Mouse (Mus musculus): ENCODE measurements around the gene Haus4.
A peak's percentile ranks its signal among the peaks of the same experiment; 100 is the strongest.

Gene Haus4

DNA sequence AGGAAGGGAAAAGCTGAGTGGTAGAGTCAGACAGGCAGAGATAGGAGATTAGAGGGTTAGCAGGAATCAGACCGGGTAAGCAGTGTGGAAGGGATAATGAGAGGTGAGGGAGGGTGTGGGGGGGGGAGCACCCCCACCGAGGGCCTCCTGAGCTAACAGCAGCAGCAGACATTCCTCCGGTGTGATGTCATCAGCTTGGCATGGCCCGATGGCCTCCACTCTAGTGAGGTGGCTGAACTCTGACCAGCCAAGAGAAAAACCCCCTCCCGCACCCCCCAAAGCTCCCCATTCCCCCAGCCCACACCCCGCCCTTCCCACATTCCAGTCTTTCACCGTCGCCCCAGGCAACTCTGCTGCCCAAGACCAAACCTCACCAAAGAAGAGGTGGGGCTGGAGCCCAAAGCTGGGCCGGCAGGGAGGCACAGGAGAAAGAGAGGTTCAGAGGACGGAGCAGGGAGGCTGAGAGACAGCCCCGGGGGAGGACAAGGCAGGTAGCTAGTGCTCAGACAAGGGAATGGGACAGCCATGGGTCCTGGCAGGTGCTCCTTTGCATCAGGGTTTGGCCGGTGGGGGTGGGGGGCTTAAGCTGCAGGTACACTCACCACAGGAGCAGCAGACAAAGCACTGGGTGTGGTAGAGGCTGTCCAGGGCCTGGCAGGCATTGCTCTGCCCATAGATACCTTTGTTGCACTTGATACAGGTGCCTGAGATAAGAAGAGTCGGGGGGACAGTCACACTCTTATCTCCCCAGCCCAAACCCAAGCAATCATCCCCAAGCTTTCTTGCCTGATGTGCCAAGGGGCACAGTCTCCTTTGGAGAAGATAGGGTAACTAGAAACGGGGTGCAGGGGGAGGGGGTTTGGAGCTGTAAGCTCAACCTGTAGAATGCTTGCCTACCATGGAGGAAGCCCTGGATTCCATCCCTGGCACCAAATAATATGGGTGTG lies 18.6 kb upstream of the Haus4 start:
- DNase-seq (ENCODE audit: low read depth, low spot score) = no peak

DNA sequence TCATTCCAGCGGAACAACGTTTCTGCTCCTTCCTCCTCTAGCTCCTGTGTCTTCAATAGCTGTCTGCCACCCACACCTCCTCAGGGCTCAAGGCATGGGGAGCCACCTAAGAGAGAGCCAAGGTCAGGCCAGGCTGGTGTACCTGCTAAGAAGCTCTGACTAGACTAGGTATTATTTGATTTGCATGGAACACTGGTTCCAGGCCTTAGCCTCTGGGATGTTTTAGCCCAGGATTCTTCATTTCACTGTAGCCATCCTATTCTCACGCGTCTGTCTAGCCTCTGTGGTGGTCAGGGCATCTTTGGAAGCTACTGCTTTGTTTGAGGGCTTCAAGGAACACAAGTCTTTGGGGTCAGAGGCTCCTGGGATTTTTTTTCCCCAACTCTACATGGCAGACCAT lies 17.7 kb upstream of the Haus4 start:
- no peak for DNase-seq (ENCODE audit: low read depth, low spot score)

DNA sequence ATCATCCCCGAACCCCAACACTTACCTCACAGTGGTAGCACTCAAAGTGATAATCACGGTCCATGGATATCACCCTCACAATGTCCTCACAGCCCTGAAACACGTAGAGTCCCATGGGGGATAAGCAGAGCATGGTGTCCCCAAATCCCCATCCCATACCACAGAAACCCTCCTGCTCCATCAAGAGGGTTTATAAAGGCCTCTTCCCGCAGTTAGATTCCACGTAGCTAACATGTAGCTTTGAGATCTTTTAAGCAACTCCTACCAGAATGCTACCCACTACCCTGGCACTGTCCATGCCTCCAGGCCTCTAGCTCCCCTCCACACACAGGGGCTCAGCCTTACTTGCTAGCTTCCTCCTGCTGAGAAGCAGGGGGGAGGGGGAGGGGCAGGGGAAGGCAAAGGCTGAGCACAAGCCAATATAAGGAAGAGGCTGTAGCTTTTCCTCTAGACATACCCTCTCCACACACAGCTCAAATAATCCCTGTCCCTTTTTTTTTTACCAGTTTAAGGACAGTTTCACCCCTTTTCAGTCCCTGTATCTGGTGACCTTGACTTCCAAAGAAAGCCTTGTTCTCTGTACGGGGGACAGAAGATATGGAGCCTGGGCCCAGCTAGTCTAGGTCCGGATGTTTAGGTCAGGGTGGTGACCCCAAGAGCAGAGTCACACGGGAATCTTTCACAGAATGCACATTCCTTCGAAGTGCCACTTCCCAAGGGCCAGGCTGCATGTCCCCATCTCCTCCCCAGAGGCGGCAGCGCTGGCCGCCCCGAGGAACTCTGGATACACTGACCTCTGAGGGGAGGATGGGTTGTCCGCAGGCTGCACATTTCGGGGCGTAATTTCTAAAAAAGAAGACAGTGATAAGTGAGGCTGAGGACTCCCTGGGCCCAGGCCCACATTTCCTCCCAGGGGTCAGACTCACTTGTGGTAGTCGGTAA lies 15.3 kb upstream of the Haus4 start:
- no peak for DNase-seq (ENCODE audit: low read depth, low spot score)

DNA sequence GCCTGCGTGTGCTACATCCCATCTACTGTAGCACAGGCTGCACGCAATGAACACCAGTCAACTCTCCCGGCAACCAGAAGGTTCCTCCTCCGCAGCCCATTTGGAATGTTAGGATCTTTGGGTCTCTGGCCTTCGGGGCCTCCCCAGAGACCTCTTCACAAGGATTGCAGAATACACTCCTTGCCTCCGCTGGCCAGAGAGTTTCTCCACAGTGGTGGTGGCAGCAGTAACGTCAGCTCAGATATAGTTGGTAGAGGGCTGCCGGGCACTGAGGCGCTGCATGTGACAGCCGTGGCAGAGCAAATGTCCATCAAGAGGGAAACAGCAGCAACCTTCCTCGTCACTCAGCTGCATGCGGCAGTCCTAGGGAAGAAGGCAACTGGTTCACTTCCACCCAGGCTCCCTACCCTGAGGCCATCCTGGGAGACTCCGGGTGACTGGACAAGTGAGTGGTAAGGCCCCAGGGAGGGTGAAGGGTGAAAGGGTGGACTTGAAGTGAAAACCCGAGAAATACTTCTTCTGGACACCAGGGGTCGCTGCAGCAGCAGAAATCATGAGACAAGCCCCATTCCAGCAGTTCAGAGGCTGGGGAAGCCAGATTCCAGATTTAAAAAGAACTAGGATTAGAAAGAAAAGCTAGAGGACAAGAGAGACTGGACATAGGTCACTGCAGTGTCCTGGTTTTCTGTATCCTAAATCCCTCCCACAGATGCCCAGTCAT lies 14.4 kb upstream of the Haus4 start:
- peak; percentile 56 for DNase-seq (ENCODE audit: low read depth, low spot score)

DNA sequence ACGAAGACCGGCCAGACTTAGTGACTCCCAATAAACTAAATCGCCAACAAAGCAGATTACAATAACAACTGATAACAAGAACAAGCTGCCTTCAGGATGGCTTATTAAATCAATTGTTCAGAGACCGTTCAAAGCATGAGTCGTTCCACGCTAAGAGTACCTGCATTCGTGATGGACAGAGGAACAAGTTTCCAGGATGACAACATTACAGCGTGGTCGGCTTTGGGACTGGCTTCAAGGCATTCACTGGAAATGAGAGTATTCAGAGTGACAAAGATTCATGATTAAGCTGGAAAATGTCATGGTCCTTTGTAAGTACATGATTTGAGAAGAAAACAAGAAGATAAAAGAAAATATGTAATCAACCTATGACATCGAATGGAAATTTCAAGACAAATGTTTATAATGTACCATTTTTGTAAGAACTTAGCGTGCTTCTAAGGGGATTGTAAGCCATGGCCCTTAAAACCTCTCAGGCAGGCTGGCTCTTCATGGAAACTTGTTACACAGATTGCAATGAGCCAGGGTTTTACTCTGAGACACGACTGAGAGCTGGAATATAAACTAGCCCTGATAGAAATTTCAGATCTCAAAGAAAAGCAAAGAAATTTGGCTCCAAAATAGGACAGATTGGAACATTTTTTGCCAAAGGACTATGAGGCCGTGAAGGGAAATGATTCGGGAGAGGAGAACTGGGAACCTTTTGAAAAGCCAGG lies 6.3 kb upstream of the Haus4 start:
- no peak for DNase-seq (ENCODE audit: low read depth, low spot score)

DNA sequence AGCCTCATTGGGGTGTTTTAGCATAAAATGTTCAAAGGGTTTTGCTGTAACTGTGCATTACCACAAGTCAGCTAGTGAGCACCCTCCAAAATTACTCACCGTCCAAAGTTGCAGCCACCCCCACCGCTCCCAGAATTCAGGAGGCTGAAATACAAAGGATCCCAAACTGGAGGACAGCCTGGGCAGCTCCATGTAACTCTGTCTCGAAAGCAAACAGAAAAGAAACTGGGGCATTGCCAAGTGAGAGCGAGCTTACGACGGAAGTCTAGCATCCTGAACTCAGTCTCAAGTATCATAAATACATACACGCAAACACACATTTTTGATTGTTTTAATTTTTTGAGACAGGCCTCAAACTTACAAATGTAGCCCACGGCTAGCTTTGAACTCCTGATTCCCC lies 2.9 kb upstream of the Haus4 start:
- no peak for DNase-seq (ENCODE audit: low read depth, low spot score)

DNA sequence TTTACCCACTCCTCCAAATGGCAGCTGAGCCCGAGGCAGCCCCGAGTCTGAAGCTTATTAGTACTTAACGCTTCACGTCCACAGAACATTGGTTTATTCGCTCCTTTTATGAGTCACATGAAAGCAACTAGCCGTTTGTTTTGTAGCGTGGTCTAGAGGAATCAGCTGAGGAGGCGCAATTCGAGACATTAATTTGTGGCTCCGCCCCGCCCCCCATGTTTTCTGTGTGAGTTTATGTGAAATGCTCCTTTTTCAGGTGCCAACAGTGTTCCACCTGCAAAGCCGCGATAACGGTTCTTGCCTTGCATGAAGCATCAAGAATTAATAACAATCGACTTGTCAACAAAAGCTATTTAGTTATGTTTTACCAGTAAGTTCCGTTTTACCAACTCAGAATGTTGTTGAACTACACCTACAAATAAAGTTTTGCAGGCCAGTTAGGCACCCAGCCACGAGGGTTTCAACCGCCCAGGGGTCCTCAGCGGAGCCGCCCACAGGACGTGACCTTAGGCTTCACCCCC lies 902 bp downstream of the Haus4 start:
- peak; percentile 47 for DNase-seq (ENCODE audit: low read depth, low spot score)

DNA sequence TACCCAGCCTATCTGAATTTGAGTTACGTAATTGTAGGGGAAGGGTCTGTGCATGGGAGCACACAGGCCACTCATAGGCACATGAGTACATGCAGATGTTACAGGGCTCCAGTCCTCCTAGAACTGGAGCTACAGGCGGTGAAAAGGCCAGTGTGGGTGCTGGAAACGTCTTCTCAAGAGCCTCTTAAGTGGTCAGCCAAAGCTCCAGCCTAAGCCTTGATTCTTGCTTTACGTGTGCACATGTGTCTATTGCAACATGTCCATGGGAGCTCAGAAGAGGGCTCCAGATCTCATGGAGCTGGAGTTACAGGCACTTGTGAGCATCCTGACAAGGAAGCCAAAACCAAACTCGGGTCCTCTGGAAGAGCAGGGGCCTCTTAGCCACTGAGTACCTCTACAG lies 9.7 kb downstream of the Haus4 start:
- no peak for DNase-seq (ENCODE audit: low read depth, low spot score)

DNA sequence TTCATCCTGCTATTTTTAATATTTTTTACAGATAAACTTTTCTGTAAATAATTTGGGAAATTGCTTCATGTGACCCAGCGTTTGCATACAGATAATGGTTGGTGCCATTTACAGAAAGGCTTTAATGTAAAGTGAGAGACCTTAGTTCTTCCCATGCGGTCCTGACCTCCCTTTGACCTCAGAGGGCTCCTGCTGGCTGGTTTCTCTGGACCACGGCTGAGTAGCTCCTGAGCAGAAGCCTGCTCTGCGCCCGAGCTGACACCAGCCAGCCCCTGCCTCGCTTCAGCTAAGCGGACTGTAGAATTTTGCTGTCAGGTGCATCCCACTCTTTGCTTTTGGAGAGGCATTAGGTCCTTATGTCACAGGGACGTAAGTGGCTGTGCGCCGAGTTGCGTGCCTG lies 13.6 kb downstream of the Haus4 start:
- DNase-seq (ENCODE audit: low read depth, low spot score) = no peak

DNA sequence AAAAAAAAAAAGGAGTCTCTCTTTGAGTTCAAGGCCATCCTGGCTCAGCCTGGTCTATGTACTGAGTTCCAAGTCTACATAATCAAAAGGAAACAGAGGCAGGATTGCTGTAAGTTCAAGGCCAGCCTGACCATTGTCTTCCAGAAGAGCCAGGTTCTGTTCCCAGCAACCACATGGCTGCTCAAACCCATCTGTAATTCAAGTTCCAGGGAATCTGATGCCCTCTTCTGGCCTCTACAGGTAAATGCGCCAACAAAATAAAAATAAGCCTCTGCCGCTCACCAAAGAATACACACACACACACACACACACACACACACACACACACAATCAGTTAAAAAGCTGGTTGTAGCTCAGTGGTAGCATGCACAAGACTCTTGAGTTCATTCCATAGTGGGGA lies 15.8 kb downstream of the Haus4 start:
- DNase-seq (ENCODE audit: low read depth, low spot score) = no peak

DNA sequence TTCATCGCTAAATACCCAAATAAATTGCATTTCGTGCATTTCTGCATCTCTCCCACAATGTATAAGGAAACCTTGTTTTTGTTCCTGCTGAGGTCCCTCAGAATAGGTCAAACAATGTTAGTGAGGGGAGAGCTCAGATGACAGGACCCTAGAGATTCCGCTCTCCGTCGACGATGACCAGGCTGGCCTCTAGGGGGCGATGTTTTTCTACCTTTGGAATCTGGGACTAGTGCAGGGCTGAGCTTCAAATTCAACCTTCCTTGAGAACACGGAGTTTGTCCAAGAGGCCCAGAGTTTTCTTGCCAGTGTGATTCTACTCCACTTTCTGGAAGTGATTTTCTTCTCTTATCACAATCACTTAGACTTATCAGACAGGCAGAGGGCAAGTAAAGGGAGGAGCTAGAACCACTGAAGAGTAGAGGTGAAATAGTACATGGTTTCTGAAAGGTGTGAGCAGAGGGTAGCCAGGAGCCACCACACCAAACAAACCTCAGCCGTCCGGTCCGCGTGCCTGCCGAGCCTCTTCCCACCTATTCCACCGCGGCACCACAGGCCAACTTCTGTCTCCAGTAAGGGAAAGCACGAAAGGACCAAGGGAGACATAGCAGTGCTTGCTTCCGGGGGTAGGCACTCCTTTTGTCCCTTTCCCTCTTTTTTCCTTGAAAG lies 25.8 kb downstream of the Haus4 start:
- DNase-seq (ENCODE audit: low read depth, low spot score) = peak; percentile 51

DNA sequence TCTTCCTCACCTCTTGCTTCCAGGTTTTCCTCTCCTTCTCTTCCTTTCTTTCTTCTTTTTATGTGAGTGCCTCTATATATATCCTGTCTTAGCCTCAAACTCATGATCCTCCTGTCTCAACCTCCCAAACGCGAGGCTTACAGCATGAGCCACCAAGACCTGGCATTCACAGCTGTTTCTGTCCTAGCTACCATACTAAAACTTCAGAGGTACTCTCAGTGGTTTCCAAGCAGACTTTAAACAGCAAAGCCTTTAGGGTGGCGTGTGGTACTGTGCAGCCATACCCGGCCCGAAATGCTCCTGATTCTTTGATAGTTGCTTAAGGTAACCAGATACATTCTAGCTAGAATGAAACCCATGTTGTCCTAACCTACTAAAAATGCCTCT lies 26.4 kb downstream of the Haus4 start:
- no peak for DNase-seq (ENCODE audit: low read depth, low spot score)

DNA sequence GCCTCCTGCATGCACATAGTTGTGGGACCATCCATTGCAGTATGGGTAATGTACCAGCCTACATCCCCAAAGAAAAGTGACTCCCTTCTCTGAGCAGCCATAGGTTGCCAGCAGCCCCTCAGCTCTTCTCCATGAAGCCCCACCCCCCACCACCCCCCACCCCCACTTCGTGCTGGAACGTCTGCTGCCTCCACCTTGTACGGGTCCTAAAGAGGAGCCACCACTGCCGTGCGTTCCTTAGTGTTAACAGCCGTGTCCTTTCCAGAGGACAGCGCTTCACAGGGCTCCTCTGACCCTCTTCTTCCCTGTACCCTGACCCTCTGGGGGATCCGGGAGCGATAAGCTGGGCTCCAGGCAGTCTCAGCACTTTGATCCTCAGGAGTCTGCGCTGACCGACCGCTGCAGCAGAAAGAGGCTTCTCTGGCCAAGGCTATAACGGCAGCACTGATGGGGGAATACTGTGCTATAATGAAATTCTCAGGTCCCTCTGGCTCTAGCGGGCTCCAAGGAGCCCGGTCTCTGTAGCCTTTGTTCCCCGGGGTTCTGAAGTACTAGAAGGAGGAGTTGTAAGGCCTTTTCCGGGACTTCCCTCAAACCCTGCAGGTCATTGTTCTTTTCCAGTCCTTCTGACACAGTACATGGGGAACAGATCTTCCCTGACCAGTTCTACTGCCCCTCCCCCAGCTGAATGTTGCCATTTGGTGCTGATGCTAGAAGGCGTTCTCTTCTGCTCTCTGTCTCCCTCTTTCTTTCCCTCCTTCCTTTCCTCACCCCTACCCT lies 27.0 kb downstream of the Haus4 start:
- no peak for DNase-seq (ENCODE audit: low read depth, low spot score)

DNA sequence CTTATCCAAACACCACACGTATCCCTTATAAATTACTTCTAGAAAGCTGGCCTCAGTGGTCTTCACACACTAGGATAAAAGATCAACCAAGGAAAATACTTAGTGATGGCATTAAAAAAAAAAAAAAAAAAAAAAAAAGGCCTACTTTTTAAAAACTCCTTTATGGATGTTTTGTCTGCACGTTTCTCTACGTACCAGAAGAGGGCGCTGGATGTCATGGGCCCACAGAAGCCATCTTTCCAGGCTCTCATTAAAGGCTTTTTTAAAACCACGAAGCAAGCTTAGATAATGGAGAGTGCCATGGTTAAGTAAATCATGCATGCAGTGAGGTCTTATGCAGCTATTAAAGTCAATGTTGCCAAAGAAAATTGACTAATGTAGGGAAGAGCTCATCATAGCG lies 30.8 kb downstream of the Haus4 start:
- no peak for DNase-seq (ENCODE audit: low read depth, low spot score)

DNA sequence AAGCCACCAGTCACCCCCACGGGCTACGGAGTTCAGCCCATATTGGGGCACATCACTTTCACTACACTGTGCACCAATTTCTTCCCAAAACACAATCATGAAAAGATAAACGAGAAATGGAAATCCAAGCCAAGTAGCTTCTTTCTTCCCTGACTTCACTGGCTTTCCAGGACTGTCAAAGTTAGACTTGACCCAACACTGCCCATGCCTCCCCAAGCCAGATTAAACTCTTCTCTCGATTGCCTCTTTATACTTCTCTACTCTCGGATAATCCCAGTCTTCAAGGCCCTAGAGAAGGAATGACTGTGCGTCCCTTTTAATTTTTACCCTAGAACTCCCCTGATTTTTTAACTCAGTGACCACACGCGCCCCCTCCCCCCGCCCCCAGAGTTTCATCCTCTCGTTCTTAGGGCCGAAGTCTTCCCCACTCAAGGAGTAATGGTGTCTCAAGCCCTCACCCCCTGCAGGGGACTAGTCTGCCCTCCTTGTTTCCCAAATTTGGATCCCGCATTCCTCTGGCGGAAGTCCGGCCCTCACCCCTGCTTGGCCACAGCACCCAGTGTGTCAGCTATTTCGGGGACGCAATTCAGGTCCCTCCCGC lies 37.6 kb downstream of the Haus4 start:
- DNase-seq (ENCODE audit: low read depth, low spot score) = no peak

DNA sequence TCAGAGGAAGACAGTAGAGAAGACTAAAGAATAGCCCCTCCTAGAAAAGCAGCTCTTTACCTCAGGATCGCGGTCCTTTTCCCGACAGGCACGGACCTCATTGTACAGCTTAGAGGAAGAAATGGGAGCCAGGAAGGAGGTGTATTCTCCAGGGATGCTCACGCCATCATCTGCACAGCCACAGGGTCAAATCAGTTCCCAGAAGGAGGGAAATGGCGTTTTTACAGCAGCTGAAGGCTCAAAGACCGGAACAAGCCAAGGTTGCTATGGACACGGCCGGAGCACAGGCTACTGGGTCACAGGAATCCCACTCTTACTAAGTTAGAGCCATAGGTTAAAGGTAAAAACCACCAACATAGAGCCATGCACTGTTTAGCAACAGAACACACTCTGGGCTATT lies 44.6 kb downstream of the Haus4 start:
- no peak for DNase-seq (ENCODE audit: low read depth, low spot score)

DNA sequence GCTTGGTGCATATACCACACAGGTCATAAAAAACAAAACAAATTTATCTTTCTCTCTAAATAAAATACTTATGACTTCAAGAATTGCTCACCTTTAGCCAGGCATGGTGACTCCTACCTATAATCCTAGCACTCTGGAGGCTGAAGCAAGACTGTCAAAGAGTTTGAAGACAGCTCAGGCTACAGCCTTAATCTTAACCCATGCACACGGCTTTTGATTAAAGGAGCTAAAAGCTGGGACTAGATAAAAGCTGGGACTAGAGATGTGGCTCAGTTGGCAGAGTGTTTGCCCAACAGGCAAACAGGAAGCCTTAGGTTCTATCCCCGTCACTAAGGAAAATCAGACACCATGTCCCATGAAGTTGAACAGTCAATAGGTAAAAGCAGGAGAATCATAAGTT lies 51.3 kb downstream of the Haus4 start:
- DNase-seq (ENCODE audit: low read depth, low spot score) = no peak

DNA sequence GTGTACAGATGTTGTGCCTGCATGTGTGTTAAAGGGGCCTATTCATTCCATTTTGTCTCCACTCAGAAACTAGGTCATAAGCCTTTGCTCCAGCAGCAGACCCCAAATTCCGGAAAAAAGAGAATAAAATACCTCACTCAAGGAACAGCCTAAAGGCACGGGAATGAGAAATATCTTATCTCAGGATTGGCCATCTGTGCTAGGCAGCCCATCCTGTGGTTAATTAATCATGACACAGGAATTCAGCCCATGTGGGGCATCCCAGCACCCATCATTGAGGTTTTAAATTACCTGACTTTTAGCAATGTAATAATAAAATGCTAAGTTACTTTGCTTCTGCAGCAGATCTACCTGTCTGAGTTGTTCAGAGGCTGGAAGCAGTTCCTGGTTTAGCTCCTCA lies 53.1 kb downstream of the Haus4 start:
- no peak for DNase-seq (ENCODE audit: low read depth, low spot score)

DNA sequence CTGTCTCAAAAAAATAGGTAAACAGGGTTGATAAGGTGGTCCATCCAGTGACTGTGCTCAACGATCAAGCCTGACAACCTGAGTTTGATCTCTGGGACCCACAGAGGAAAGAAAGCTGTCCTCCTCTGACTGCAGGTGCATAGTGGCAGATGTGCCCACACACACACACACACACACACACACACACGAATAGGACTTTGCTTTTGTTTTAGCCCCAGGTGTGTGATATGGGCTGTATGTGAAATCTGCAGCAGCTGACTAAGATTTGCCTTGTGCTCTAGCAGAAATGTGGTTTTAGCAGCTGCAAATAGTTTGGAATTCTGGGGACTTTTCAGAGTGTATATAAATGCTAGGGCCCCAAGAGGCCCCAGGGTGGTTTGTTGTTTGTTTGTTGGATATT lies 55.1 kb downstream of the Haus4 start:
- no peak for DNase-seq (ENCODE audit: low read depth, low spot score)
